Mouse (Mus musculus) heart, postnatal 0 days (tissue): ENCODE results near the gene Mrps16.

ENCODE experiments used
- CTCF ChIP-seq: IDR thresholded peaks from 2 replicates; pipeline ENCODE4 v1.5.1; 2016; ENCODE audit warnings: antibody characterized with exemption, control low read depth, low read depth
- EP300 ChIP-seq: IDR thresholded peaks from 2 replicates; pipeline ENCODE4 v1.6.1; 2016; ENCODE audit warnings: antibody characterized with exemption, low read depth

- no peak for TF ChIP-seq EP300
- TF ChIP-seq CTCF: no peak
Observed at GRCm38 (mm10) chr14:20379753-20380430, 13.5 kb downstream of the Mrps16 start.
